Mouse (Mus musculus): ENCODE data around the gene Vps29. TPM values are rescaled to one million over a fixed set of nuclear protein-coding genes. Genes with fewer than 3 reads are reported as not detected.

The Vps29 gene
- polyA plus RNA-seq, 1 experiment from 2014 or later, result 315 TPM

- no peak overlapping the region for H3K9ac ChIP-seq (ENCODE audit: low read length)
- H3K4me1 ChIP-seq (ENCODE audit: control insufficient read depth, insufficient read depth, low read length), result peaks cover 6% of the 10 kb centered on the region; the same call in 1 of the 2 replicates
- DNase-seq (ENCODE audit: low spot score) (no peak), ATAC-seq (no peak)
- no peaks in the 10 kb centered on the region for H3K36me3 ChIP-seq (ENCODE audit: control insufficient read depth, insufficient read depth, low read length)
- no peaks in the 10 kb centered on the region for H3K9me3 ChIP-seq (replicated peaks; ENCODE audit: control insufficient read depth, low read length)
- H3K27me3 ChIP-seq (replicated peaks; ENCODE audit: control insufficient read depth, insufficient read depth, low read length), result no peaks in the 10 kb centered on the region
- no peak overlapping the region for H3K4me3 ChIP-seq (ENCODE audit: low read depth, low read length)
- H3K27ac ChIP-seq (ENCODE audit: low read depth, low read length), result no peak overlapping the region
- no peak overlapping the region for H3K4me2 ChIP-seq (ENCODE audit: low read length)
Measured at GRCm38 (mm10) chr5:122390671-122391070, 36.5 kb downstream of the Vps29 start.

GRCm38 (mm10) chr5:122391178-122391785, 37.1 kb downstream of the Vps29 start:
- Histone ChIP-seq H3K36me3 (ENCODE audit: control insufficient read depth, insufficient read depth, low read length) (no peaks in the 10 kb centered on the region), H3K4me1 (ENCODE audit: control insufficient read depth, insufficient read depth, low read length) (peaks cover 6% of the 10 kb centered on the region; the same call in 1 of the 2 replicates), H3K27ac (ENCODE audit: low read depth, low read length) (no peak overlapping the region), H3K4me2 (ENCODE audit: low read length) (peak overlapping the region; percentile 78; the same call in 1 of the 2 replicates), H3K9ac (ENCODE audit: low read length) (peak overlapping the region; percentile 22; the same call in 1 of the 2 replicates), H3K9me3 (replicated peaks; ENCODE audit: control insufficient read depth, low read length) (no peaks in the 10 kb centered on the region), H3K27me3 (replicated peaks; ENCODE audit: control insufficient read depth, insufficient read depth, low read length) (no peaks in the 10 kb centered on the region), H3K4me3 (ENCODE audit: low read depth, low read length) (peak overlapping the region; percentile 82; the same call in 1 of the 2 replicates)
- no peak; the same call in 1 of the 2 replicates for ATAC-seq
- 57% methylated on average over 15 of the region's 16 CpGs for WGBS
- DNase-seq (ENCODE audit: low spot score), result no peak

- DNase-seq (ENCODE audit: low spot score) (peak; percentile 95), ATAC-seq (peak; percentile 89)
- Histone ChIP-seq H3K4me3 (ENCODE audit: low read depth, low read length) (peak within 1 kb of the TSS; percentile 82), H3K4me2 (ENCODE audit: low read length) (peak within 1 kb of the TSS; percentile 78), H3K27me3 (replicated peaks; ENCODE audit: control insufficient read depth, insufficient read depth, low read length) (no peaks in the 10 kb centered on the region), H3K36me3 (ENCODE audit: control insufficient read depth, insufficient read depth, low read length) (peaks cover 3% of the 10 kb centered on the region), H3K9ac (ENCODE audit: low read length) (peak within 1 kb of the TSS; percentile 81), H3K27ac (ENCODE audit: low read depth, low read length) (peak within 1 kb of the TSS; percentile 39), H3K4me1 (ENCODE audit: control insufficient read depth, insufficient read depth, low read length) (peaks cover 6% of the 10 kb centered on the region; the same call in 1 of the 2 replicates), H3K9me3 (replicated peaks; ENCODE audit: control insufficient read depth, low read length) (no peaks in the 10 kb centered on the region)
- WGBS, result under 1% methylated on average over 39 of the region's 39 CpGs
Measured at GRCm38 (mm10) chr5:122391786-122392180, 37.6 kb downstream of the Vps29 start, which contains the start of gene Arpc3. Gene Arpc3 (plus strand): TSS chr5:122391878.

- H3K36me3 ChIP-seq (ENCODE audit: control insufficient read depth, insufficient read depth, low read length), result peaks cover 10% of the 10 kb centered on the region
- H3K4me3 ChIP-seq (ENCODE audit: low read depth, low read length), result peak overlapping the region; percentile 82
- peak overlapping the region; percentile 78 for H3K4me2 ChIP-seq (ENCODE audit: low read length)
- H3K9me3 ChIP-seq (replicated peaks; ENCODE audit: control insufficient read depth, low read length), result no peaks in the 10 kb centered on the region
- DNase-seq (ENCODE audit: low spot score) (no peak), ATAC-seq (0 out of 2 replicates have a peak, but pooled peaks have one; percentile 25)
- peaks cover 6% of the 10 kb centered on the region; the same call in 1 of the 2 replicates for H3K4me1 ChIP-seq (ENCODE audit: control insufficient read depth, insufficient read depth, low read length)
- WGBS, result 17% methylated on average over 19 of the region's 19 CpGs
- peak overlapping the region; percentile 81 for H3K9ac ChIP-seq (ENCODE audit: low read length)
- peak overlapping the region; percentile 39 for H3K27ac ChIP-seq (ENCODE audit: low read depth, low read length)
- H3K27me3 ChIP-seq (replicated peaks; ENCODE audit: control insufficient read depth, insufficient read depth, low read length), result no peaks in the 10 kb centered on the region
Measured at GRCm38 (mm10) chr5:122392227-122393004, 38.2 kb downstream of the Vps29 start.

GRCm38 (mm10) chr5:122393887-122394286, 39.7 kb downstream of the Vps29 start:
- Histone ChIP-seq H3K4me2 (ENCODE audit: low read length) (no peak overlapping the region), H3K9ac (ENCODE audit: low read length) (no peak overlapping the region), H3K36me3 (ENCODE audit: control insufficient read depth, insufficient read depth, low read length) (peaks cover 18% of the 10 kb centered on the region), H3K27ac (ENCODE audit: low read depth, low read length) (no peak overlapping the region), H3K9me3 (replicated peaks; ENCODE audit: control insufficient read depth, low read length) (no peaks in the 10 kb centered on the region), H3K4me1 (ENCODE audit: control insufficient read depth, insufficient read depth, low read length) (peaks cover 6% of the 10 kb centered on the region; the same call in 1 of the 2 replicates), H3K27me3 (replicated peaks; ENCODE audit: control insufficient read depth, insufficient read depth, low read length) (no peaks in the 10 kb centered on the region), H3K4me3 (ENCODE audit: low read depth, low read length) (no peak overlapping the region)
- WGBS, result 52% methylated on average over 2 of the region's 2 CpGs
- ATAC-seq (0 out of 2 replicates have a peak, but pooled peaks have one; percentile 13), DNase-seq (ENCODE audit: low spot score) (peak; percentile 75)

GRCm38 (mm10) chr5:122396791-122397190, 42.6 kb downstream of the Vps29 start:
- DNase-seq (ENCODE audit: low spot score), result no peak
- H3K9ac ChIP-seq (ENCODE audit: low read length), result no peak overlapping the region
- no peak for ATAC-seq
- H3K4me3 ChIP-seq (ENCODE audit: low read depth, low read length), result no peak overlapping the region
- peaks cover 6% of the 10 kb centered on the region; the same call in 1 of the 2 replicates for H3K4me1 ChIP-seq (ENCODE audit: control insufficient read depth, insufficient read depth, low read length)
- no peaks in the 10 kb centered on the region for H3K9me3 ChIP-seq (replicated peaks; ENCODE audit: control insufficient read depth, low read length)
- WGBS, result 92% methylated on average over 10 of the region's 10 CpGs
- H3K27ac ChIP-seq (ENCODE audit: low read depth, low read length), result no peak overlapping the region
- H3K4me2 ChIP-seq (ENCODE audit: low read length), result no peak overlapping the region
- H3K36me3 ChIP-seq (ENCODE audit: control insufficient read depth, insufficient read depth, low read length), result peaks cover 37% of the 10 kb centered on the region
- no peaks in the 10 kb centered on the region for H3K27me3 ChIP-seq (replicated peaks; ENCODE audit: control insufficient read depth, insufficient read depth, low read length)

- DNase-seq (ENCODE audit: low spot score), result no peak
- 93% methylated on average over 8 of the region's 8 CpGs for WGBS
- Histone ChIP-seq H3K4me3 (ENCODE audit: low read depth, low read length) (no peak overlapping the region), H3K9ac (ENCODE audit: low read length) (no peak overlapping the region), H3K9me3 (replicated peaks; ENCODE audit: control insufficient read depth, low read length) (no peaks in the 10 kb centered on the region), H3K36me3 (ENCODE audit: control insufficient read depth, insufficient read depth, low read length) (peaks cover 44% of the 10 kb centered on the region), H3K27ac (ENCODE audit: low read depth, low read length) (no peak overlapping the region), H3K27me3 (replicated peaks; ENCODE audit: control insufficient read depth, insufficient read depth, low read length) (no peaks in the 10 kb centered on the region), H3K4me2 (ENCODE audit: low read length) (no peak overlapping the region), H3K4me1 (ENCODE audit: control insufficient read depth, insufficient read depth, low read length) (peaks cover 4% of the 10 kb centered on the region; the same call in 1 of the 2 replicates)
- no peak for ATAC-seq
Measured at GRCm38 (mm10) chr5:122397495-122397894, 43.3 kb downstream of the Vps29 start.

GRCm38 (mm10) chr5:122399871-122400270, 45.7 kb downstream of the Vps29 start:
- WGBS, result 96% methylated on average over 8 of the region's 8 CpGs
- H3K36me3 ChIP-seq (ENCODE audit: control insufficient read depth, insufficient read depth, low read length), result peaks cover 68% of the 10 kb centered on the region
- ATAC-seq (no peak), DNase-seq (ENCODE audit: low spot score) (no peak)
- no peaks in the 10 kb centered on the region for H3K27me3 ChIP-seq (replicated peaks; ENCODE audit: control insufficient read depth, insufficient read depth, low read length)
- no peaks in the 10 kb centered on the region for H3K4me1 ChIP-seq (ENCODE audit: control insufficient read depth, insufficient read depth, low read length)
- no peaks in the 10 kb centered on the region for H3K9me3 ChIP-seq (replicated peaks; ENCODE audit: control insufficient read depth, low read length)
- no peak overlapping the region for H3K4me2 ChIP-seq (ENCODE audit: low read length)
- no peak overlapping the region for H3K9ac ChIP-seq (ENCODE audit: low read length)
- no peak overlapping the region for H3K4me3 ChIP-seq (ENCODE audit: low read depth, low read length)
- no peak overlapping the region for H3K27ac ChIP-seq (ENCODE audit: low read depth, low read length)
